Mouse (Mus musculus) forebrain, embryonic 16.5 days (tissue): ENCODE measurements around the gene Retsat. TPM values are rescaled to one million over a fixed set of nuclear protein-coding genes. Genes with fewer than 3 reads are reported as not detected.

ENCODE experiments used
- ATAC-seq: fragments of 200-750 bp; cut with Nextera tagmentation; 2 replicates; pipeline ENCODE4 v1.8.0; 2017; ENCODE audit warnings: mild to moderate bottlenecking, moderate library complexity
- H3K27ac ChIP-seq: fragments of 300-500 bp; sonication (generic); 2 replicates; pipeline ENCODE4 v1.5.1; 2014; ENCODE audit warnings: low read length, control low read depth
- H3K27me3 ChIP-seq: fragments of 300-500 bp; sonication (generic); replicated peaks from 2 replicates; pipeline ENCODE4 v1.6.1; 2014; ENCODE audit warnings: low read length; ENCODE audit not compliant: control insufficient read depth, insufficient read depth
- H3K36me3 ChIP-seq: fragments of 300-500 bp; sonication (generic); 2 replicates; pipeline ENCODE4 v1.6.1; 2014; ENCODE audit not compliant: control insufficient read depth, insufficient read depth
- H3K4me1 ChIP-seq: fragments of 300-500 bp; sonication (generic); replicated peaks from 2 replicates; pipeline ENCODE4 v1.6.1; 2014; ENCODE audit warnings: low read length; ENCODE audit not compliant: control insufficient read depth, insufficient read depth
- H3K4me2 ChIP-seq: fragments of 300-500 bp; sonication (generic); 2 replicates; pipeline ENCODE4 v1.6.1; 2014; ENCODE audit warnings: mild to moderate bottlenecking, low read length, control low read depth
- H3K4me3 ChIP-seq: fragments of 300-500 bp; sonication (generic); replicated peaks from 2 replicates; pipeline ENCODE4 v1.5.1; 2014; ENCODE audit warnings: mild to moderate bottlenecking, low read length, control low read depth
- H3K9ac ChIP-seq: fragments of 300-500 bp; sonication (generic); replicated peaks from 2 replicates; pipeline ENCODE4 v1.6.1; 2014; ENCODE audit warnings: low read depth, low read length, control low read depth
- H3K9me3 ChIP-seq: fragments of 300-500 bp; sonication (generic); 2 replicates; pipeline ENCODE4 v1.6.1; 2016; ENCODE audit warnings: low read length; ENCODE audit not compliant: control insufficient read depth
- WGBS: fragments of 180-500 bp; shearing (Covaris S2); extraction: QIAGEN DNeasy Blood & Tissue Kit; methylation state at CpG from one replicate; pipeline ENCODE4 v1.1.7; 2014; 5-methylcytosine and 5-hydroxymethylcytosine counted together
- polyA plus RNA-seq: library from polyadenylated mRNA; unstranded; fragments of >200 nt; fragmentation: Nextera tagmentation; extraction: Ambion mirVana; gene quantifications from 2 replicates; pipeline ENCODE4 v1.2.1, GENCODE M21; 2015

Gene Retsat
- polyA plus RNA-seq = 4.1 and 5.0 TPM in 2 replicates

GRCm38 (mm10) chr6:72597956-72598753 lies at the start of gene Retsat, which contains the start of gene Elmod3:
TSS of gene Retsat (plus strand) at chr6:72598475.
TSS of gene Elmod3 (minus strand) at chr6:72598413.
- Histone ChIP-seq H3K9me3 (no peaks in the 10 kb centered on the region), H3K9ac (peak within 1 kb of the TSS; percentile 74), H3K36me3 (no peaks in the 10 kb centered on the region), H3K4me2 (peak within 1 kb of the TSS; percentile 72), H3K27ac (peak within 1 kb of the TSS; percentile 60), H3K27me3 (no peaks in the 10 kb centered on the region), H3K4me3 (peak within 1 kb of the TSS; percentile 72), H3K4me1 (peaks cover 15% of the 10 kb centered on the region)
- ATAC-seq = peak; percentile 95
- 1% methylated on average over 38 of the region's 38 CpGs for whole genome bisulfite sequencing

- no peak overlapping the region for H3K4me2 ChIP-seq
- H3K27me3 ChIP-seq = no peaks in the 10 kb centered on the region
- 71% methylated on average over 9 of the region's 9 CpGs for WGBS
- no peak overlapping the region for H3K4me3 ChIP-seq
- no peak overlapping the region for H3K27ac ChIP-seq
- H3K9ac ChIP-seq = no peak overlapping the region
- no peaks in the 10 kb centered on the region for H3K9me3 ChIP-seq
- H3K36me3 ChIP-seq = no peaks in the 10 kb centered on the region
- ATAC-seq = no peak
- peaks cover 10% of the 10 kb centered on the region for H3K4me1 ChIP-seq
Measured at GRCm38 (mm10) chr6:72549041-72549580, 49.2 kb upstream of the Retsat start.

- Histone ChIP-seq H3K36me3 (no peaks in the 10 kb centered on the region), H3K27ac (no peak overlapping the region), H3K9ac (no peak overlapping the region), H3K4me2 (no peak overlapping the region), H3K4me1 (peaks cover 10% of the 10 kb centered on the region), H3K9me3 (no peaks in the 10 kb centered on the region), H3K4me3 (no peak overlapping the region), H3K27me3 (no peaks in the 10 kb centered on the region)
- WGBS = 65% methylated on average over 6 of the region's 6 CpGs
- no peak for ATAC-seq
Measured at GRCm38 (mm10) chr6:72550025-72550424, 48.2 kb upstream of the Retsat start.

- Histone ChIP-seq H3K9me3 (no peaks in the 10 kb centered on the region), H3K27me3 (no peaks in the 10 kb centered on the region), H3K36me3 (no peaks in the 10 kb centered on the region), H3K4me2 (no peak overlapping the region), H3K4me1 (peaks cover 10% of the 10 kb centered on the region), H3K4me3 (no peak overlapping the region), H3K27ac (no peak overlapping the region), H3K9ac (no peak overlapping the region)
- WGBS = 86% methylated on average over 10 of the region's 10 CpGs
- no peak for ATAC-seq
Measured at GRCm38 (mm10) chr6:72550503-72551100, 47.7 kb upstream of the Retsat start.

GRCm38 (mm10) chr6:72552171-72553078 lies 45.9 kb upstream of the Retsat start:
- Histone ChIP-seq H3K9me3 (no peaks in the 10 kb centered on the region), H3K4me1 (peaks cover 10% of the 10 kb centered on the region), H3K4me2 (peak overlapping the region; percentile 75), H3K36me3 (no peaks in the 10 kb centered on the region), H3K4me3 (peak overlapping the region; percentile 48), H3K27ac (peak overlapping the region; percentile 66), H3K9ac (peak overlapping the region; percentile 63), H3K27me3 (no peaks in the 10 kb centered on the region)
- WGBS = 18% methylated on average over 27 of the region's 27 CpGs
- peak; percentile 90 for ATAC-seq

- Histone ChIP-seq H3K36me3 (no peaks in the 10 kb centered on the region), H3K27me3 (no peaks in the 10 kb centered on the region), H3K4me3 (peak overlapping the region; percentile 48), H3K27ac (peak overlapping the region; percentile 66; the same call in 1 of the 2 replicates), H3K9ac (peak overlapping the region; percentile 63), H3K4me1 (peaks cover 10% of the 10 kb centered on the region), H3K9me3 (no peaks in the 10 kb centered on the region), H3K4me2 (peak overlapping the region; percentile 75)
- 17% methylated on average over 8 of the region's 8 CpGs for whole genome bisulfite sequencing
- ATAC-seq = no peak
Measured at GRCm38 (mm10) chr6:72553079-72553412, 45.2 kb upstream of the Retsat start.

- Histone ChIP-seq H3K9ac (no peak overlapping the region), H3K4me2 (no peak overlapping the region), H3K4me3 (no peak overlapping the region), H3K4me1 (peaks cover 5% of the 10 kb centered on the region; the same call in 1 of the 2 replicates), H3K27me3 (no peaks in the 10 kb centered on the region), H3K36me3 (no peaks in the 10 kb centered on the region), H3K9me3 (no peaks in the 10 kb centered on the region), H3K27ac (no peak overlapping the region)
- 65% methylated on average over 8 of the region's 8 CpGs for WGBS
- no peak for ATAC-seq
Measured at GRCm38 (mm10) chr6:72560801-72561200, 37.5 kb upstream of the Retsat start.

GRCm38 (mm10) chr6:72562486-72562885 lies 35.8 kb upstream of the Retsat start:
- Histone ChIP-seq H3K27me3 (no peaks in the 10 kb centered on the region), H3K9me3 (no peaks in the 10 kb centered on the region), H3K4me2 (no peak overlapping the region), H3K4me1 (peaks cover 5% of the 10 kb centered on the region; the same call in 1 of the 2 replicates), H3K9ac (no peak overlapping the region), H3K36me3 (no peaks in the 10 kb centered on the region), H3K27ac (no peak overlapping the region), H3K4me3 (no peak overlapping the region)
- no peak for ATAC-seq
- WGBS = 53% methylated on average over 6 of the region's 6 CpGs
